Mouse (Mus musculus) c-Kit-positive CD71-negative TER-119-negative erythroid progenitor cells, embryonic 14.5 days (primary cell): ENCODE results near the gene Nalcn.

Source experiments
- DNase-seq: peaks from one replicate; pipeline ENCODE4 v3.0.0-alpha.2; 2013; ENCODE audit warnings: low read depth

Nalcn gene

GRCm38 (mm10) chr14:123495544-123495943, 131.4 kb downstream of the Nalcn start:
- DNase-seq, result no peak

- DNase-seq, result no peak
These were observed 138.3 kb downstream of the Nalcn start for GRCm38 (mm10) chr14:123488575-123489207.

- DNase-seq, result no peak
These were observed 164.9 kb downstream of the Nalcn start for GRCm38 (mm10) chr14:123462026-123462425.

GRCm38 (mm10) chr14:123446031-123446430, 180.9 kb downstream of the Nalcn start:
- DNase-seq, result no peak

- DNase-seq, result no peak
These were observed 191.4 kb downstream of the Nalcn start for GRCm38 (mm10) chr14:123435542-123435941.

GRCm38 (mm10) chr14:123376167-123376855, 250.6 kb downstream of the Nalcn start:
- no peak for DNase-seq

GRCm38 (mm10) chr14:123371522-123371921, 255.4 kb downstream of the Nalcn start:
- no peak for DNase-seq

GRCm38 (mm10) chr14:123359691-123360090, 267.3 kb downstream of the Nalcn start:
- DNase-seq, result no peak

GRCm38 (mm10) chr14:123352973-123353372, 274.0 kb downstream of the Nalcn start:
- no peak for DNase-seq

GRCm38 (mm10) chr14:123331841-123332240, 295.1 kb downstream of the Nalcn start:
- DNase-seq, result no peak

GRCm38 (mm10) chr14:123314369-123314768, 312.6 kb downstream of the Nalcn start:
- DNase-seq, result no peak

- no peak for DNase-seq
These were observed 314.6 kb downstream of the Nalcn start for GRCm38 (mm10) chr14:123312371-123312770.

- DNase-seq, result no peak
These were observed 330.9 kb downstream of the Nalcn start for GRCm38 (mm10) chr14:123296068-123296467.

GRCm38 (mm10) chr14:123291118-123292007, 335.6 kb downstream of the Nalcn start:
- DNase-seq, result no peak

- DNase-seq, result no peak
These were observed 344.8 kb downstream of the Nalcn start for GRCm38 (mm10) chr14:123282165-123282564.

GRCm38 (mm10) chr14:123272121-123272520, 354.8 kb downstream of the Nalcn start:
- DNase-seq, result no peak

GRCm38 (mm10) chr14:123240738-123241137, 386.2 kb downstream of the Nalcn start:
- DNase-seq, result no peak

GRCm38 (mm10) chr14:123239945-123240344, 387.0 kb downstream of the Nalcn start:
- no peak for DNase-seq

- no peak for DNase-seq
These were observed 389.9 kb downstream of the Nalcn start for GRCm38 (mm10) chr14:123237002-123237401.

GRCm38 (mm10) chr14:123232630-123233206, 394.2 kb downstream of the Nalcn start:
- no peak for DNase-seq
